Mouse (Mus musculus) bone marrow, adult 2 months (tissue): ENCODE data around the gene Efna5. TPM values are rescaled to one million over a fixed set of nuclear protein-coding genes. Genes with fewer than 3 reads are reported as not detected.

ENCODE experiments used
- H3K27ac ChIP-seq: fragments of 200-500 bp; 2 replicates; pipeline ENCODE4 v1.5.1; 2012; ENCODE audit warnings: low read depth, mild to moderate bottlenecking, control low read depth, inconsistent platforms, low read length; ENCODE audit not compliant: control insufficient read depth, poor library complexity, insufficient read depth
- H3K4me1 ChIP-seq: fragments of 200-500 bp; 2 replicates; pipeline ENCODE4 v1.6.1; 2011; ENCODE audit warnings: low read length; ENCODE audit not compliant: control insufficient read depth, insufficient read depth
- H3K4me3 ChIP-seq: fragments of 200-500 bp; replicated peaks from 2 replicates; pipeline ENCODE3; 2011; ENCODE audit warnings: mild to moderate bottlenecking, low read depth, low read length, control low read depth; ENCODE audit not compliant: control insufficient read depth
- CTCF ChIP-seq: fragments of 200-500 bp; IDR thresholded peaks from 2 replicates; pipeline ENCODE4 v1.5.1; 2011; ENCODE audit warnings: low read length, control low read depth; ENCODE audit not compliant: control insufficient read depth, insufficient read depth
- POLR2A ChIP-seq: fragments of 200-500 bp; IDR thresholded peaks from 2 replicates; pipeline ENCODE4 v1.6.1; 2011; ENCODE audit warnings: low read depth, mild to moderate bottlenecking, control low read depth, low read length, borderline replicate concordance; ENCODE audit not compliant: control insufficient read depth
- WGBS: fragments of 180-500 bp; shearing (Covaris S2); methylation state at CpG from one replicate; pipeline ENCODE4 v1.1.7; 2018; 5-methylcytosine and 5-hydroxymethylcytosine counted together
- polyA plus RNA-seq: library from polyadenylated mRNA; stranded (reverse); fragments of >200 nt; gene quantifications from 2 replicates; pipeline ENCODE4 v1.2.4, GENCODE M21; 2011; ENCODE audit warnings: low replicate concordance; ENCODE audit not compliant: missing spikeins, insufficient read depth, insufficient read length

Gene Efna5
- polyA plus RNA-seq, 1 experiment: 2.1 TPM

DNA sequence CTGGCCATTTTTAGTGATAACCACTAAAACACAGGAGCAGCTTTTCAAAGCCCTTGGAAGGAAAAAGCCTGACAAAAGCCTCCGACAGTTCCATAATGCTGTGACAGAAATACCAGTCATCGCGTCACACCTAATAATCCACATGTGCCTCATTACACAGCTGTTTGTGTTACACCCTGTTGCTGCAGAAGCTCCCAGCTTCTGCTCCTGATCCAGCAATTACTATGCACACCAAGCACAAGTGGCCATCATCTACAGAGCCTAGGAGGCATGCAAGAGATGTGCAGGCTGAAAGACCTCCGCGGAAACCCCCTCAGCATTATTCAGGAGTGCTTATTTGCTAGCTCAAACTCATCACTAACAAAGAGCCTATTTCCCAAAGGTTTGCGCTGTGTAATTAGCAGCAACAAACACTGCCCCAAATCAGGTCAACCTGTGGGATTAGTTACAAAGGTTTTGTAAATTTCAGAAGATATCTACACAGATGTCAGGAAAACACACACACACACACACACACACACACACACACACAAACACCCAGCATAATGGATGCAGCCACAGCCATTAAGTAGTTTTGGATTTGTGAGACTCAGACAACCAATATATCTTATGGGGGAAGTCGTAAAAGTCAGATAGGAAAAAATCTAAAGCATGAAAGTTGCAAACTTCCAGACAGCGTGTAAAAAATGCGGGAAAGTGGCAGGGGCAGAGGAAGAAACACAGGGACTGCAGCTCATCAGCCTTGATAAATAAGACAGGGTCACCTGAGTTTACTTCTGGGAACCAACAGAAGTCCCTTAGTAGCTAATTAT, 180.1 kb downstream of the Efna5 start:
- no peak overlapping the region for H3K27ac ChIP-seq
- H3K4me3 ChIP-seq: no peak overlapping the region
- TF ChIP-seq CTCF (no peak), POLR2A (no peak)
- 80% methylated on average over 9 of the region's 9 CpGs for WGBS
- H3K4me1 ChIP-seq: no peaks in the 10 kb centered on the region

DNA sequence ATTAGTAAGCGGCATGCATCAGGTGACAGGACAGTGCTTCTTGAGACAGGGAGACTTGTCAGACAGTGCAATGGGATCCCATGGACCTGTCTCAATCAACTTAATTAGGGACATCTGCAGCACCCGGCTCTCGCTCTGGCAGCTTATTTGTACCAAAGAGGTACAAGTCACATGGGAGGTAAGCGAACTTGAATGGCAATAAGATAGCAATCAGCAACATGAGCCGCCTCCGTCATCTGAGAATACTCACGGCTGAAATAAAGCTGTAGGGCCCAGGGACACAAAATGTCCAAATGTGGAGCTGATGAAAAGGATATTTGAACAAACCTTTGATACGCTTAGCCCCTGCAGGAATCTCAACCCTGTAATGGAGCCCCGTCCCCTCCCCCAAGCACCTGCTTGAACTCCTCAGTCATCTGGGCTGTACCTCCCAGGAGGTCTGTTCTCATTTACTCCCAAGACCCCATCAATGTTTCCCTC, 186.1 kb downstream of the Efna5 start:
- H3K4me3 ChIP-seq: no peak overlapping the region
- H3K4me1 ChIP-seq: no peaks in the 10 kb centered on the region
- H3K27ac ChIP-seq: no peak overlapping the region
- TF ChIP-seq CTCF (no peak), POLR2A (no peak)
- WGBS: 92% methylated on average over 9 of the region's 9 CpGs

DNA sequence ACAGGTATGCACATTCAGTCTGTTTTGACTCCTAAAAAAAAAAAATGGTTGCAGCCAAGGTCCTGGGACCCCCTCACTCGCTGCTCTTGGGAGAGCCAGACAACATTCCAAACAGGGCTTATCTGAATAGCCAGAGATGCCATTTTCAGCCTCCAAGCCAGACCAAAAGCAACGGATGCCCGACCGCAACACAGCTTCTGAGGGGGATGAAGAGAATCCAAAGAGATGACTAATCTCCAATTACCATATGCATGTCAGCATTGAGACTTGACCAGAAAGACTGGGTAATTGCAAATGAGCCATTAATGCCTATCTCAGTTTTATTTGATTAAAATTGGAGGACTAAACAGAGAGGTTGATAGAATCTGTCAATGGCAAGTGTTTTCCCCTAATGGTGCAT, 188.9 kb downstream of the Efna5 start:
- Histone ChIP-seq H3K4me3 (no peak overlapping the region), H3K27ac (no peak overlapping the region), H3K4me1 (no peaks in the 10 kb centered on the region)
- WGBS: 70% methylated on average over 4 of the region's 4 CpGs
- no peak for TF ChIP-seq POLR2A
- no peak for TF ChIP-seq CTCF

DNA sequence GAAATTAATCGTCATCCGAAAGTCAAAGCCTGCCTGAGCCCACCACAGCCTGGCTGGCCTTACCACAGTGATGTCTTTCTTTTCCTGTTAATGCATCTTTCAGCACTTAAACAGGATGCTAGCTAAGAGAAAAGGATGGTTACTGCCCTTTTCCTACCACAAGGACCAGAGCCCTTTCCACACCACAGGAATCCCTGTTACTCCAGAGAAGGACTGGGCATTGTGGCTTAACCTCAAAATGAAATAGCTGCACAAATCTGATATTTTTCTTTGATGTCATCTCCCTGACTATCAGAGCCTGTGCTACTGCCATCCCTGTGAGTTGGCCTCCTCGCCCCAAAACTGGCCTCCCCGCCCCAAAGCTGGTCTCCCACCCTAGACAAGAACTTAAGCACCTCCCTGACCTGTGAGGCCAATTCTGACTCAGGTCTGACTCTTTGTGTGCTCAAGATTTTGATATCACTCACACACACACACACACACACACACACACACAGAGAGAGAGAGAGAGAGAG, 189.9 kb downstream of the Efna5 start:
- H3K4me1 ChIP-seq: no peaks in the 10 kb centered on the region
- TF ChIP-seq POLR2A (no peak), CTCF (no peak)
- whole genome bisulfite sequencing: 67% methylated on average over 4 of the region's 4 CpGs
- H3K4me3 ChIP-seq: no peak overlapping the region
- no peak overlapping the region for H3K27ac ChIP-seq

DNA sequence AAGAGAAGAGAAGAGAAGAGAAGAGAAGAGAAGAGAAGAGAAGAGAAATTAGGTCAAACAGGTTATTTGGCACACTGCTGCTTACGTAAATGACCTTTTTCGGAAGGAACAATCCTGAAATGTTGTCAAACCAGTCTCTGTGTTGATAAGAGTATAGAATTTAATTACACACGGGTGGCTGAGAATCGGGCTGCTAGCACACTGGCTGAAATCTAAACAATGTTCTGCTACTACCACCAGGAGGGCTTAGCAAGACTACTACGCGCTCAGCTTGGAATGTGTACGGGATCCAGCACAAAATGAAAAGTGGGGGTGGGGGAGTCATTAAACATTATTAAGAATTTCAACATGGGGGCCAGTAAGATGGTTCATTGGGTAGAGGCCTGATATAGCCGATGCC, 190.9 kb downstream of the Efna5 start:
- 87% methylated on average over 8 of the region's 8 CpGs for WGBS
- no peak for TF ChIP-seq POLR2A
- TF ChIP-seq CTCF: no peak

DNA sequence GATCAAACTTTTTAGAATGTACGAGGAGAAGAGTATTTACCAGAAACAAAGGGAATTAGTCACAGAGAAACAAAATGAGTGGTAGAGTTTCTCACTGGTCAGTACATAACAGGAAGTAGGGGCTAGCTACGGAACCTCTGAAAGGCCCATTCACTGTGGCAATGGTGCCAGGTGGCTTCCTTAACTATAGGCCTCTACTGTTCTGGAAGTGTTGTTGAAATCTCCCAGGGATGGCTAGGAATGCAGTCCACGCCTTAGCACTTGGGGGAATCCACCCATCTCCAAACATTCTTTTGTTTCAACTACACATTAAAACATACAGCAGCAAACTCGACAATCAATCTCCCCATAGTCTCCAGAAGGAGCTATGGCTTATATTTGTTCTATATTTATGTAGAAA, 191.5 kb downstream of the Efna5 start:
- WGBS: 71% methylated on average over 4 of the region's 4 CpGs
- Histone ChIP-seq H3K27ac (no peak overlapping the region), H3K4me3 (no peak overlapping the region), H3K4me1 (no peaks in the 10 kb centered on the region)
- TF ChIP-seq CTCF (no peak), POLR2A (no peak)

More for the DNA sequence above, 190.9 kb downstream of the Efna5 start:
- Histone ChIP-seq H3K4me3 (no peak overlapping the region), H3K4me1 (no peaks in the 10 kb centered on the region), H3K27ac (no peak overlapping the region)

DNA sequence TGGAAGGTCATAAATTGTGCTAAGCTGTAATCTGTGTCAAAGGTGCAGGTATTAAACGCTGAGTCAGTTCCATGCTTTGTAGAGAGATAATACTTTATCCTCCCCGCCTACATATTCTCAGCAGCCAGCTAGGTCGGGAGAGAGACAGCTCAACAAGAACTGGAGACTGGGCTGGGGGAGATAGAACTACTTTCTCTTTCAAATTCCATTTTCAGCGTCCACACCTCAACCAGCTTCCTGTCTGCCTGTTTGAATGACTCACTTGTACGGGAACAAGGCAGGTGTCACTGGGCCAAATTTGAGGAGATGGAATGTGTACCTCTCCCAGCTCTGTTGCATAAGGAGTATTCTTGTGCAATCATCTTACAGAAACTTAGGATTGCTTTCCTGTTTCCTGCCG, 193.7 kb downstream of the Efna5 start:
- Histone ChIP-seq H3K4me1 (no peaks in the 10 kb centered on the region), H3K27ac (no peak overlapping the region), H3K4me3 (no peak overlapping the region)
- 5% methylated on average over 6 of the region's 6 CpGs for WGBS
- TF ChIP-seq POLR2A (no peak), CTCF (no peak)

DNA sequence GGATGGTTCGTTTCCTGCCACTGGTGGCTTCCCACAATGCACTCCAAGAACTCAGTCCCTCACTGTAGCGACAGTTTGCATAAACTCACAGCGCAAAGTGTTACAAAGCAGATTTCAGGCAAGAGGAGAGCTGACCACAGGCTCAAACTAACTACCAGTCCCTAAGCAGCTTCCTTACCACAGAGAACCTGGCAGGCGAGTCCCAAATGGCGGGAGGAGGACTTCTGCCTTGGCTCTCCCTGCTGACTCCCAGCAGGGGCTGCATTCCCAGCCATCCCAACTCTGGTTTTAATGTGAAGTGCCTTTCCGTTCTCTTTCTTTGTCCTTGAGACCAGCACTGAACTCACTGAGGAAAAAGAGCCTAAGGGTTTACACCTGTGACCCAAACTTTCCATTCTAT, 195.9 kb downstream of the Efna5 start:
- WGBS: 81% methylated on average over 6 of the region's 6 CpGs
- H3K4me1 ChIP-seq: no peaks in the 10 kb centered on the region
- no peak overlapping the region for H3K4me3 ChIP-seq
- no peak overlapping the region for H3K27ac ChIP-seq
- TF ChIP-seq CTCF (no peak), POLR2A (no peak)
